Mouse (Mus musculus) thymus, adult 2 months (tissue): ENCODE measurements around the gene Pelp1.

Experiments used
- CTCF ChIP-seq: fragments of 200-500 bp; IDR thresholded peaks from 2 replicates; pipeline ENCODE4 v1.5.1; 2012; ENCODE audit warnings: mild to moderate bottlenecking, control low read depth, low read length, moderate library complexity, borderline replicate concordance; ENCODE audit not compliant: control insufficient read depth, poor library complexity, insufficient read depth; ENCODE audit errors: extremely low read depth
- POLR2A ChIP-seq: fragments of 200-500 bp; IDR thresholded peaks from 2 replicates; pipeline ENCODE4 v1.6.1; 2012; ENCODE audit warnings: mild to moderate bottlenecking, low read length, control low read depth, moderate library complexity; ENCODE audit not compliant: control insufficient read depth, poor library complexity, insufficient read depth; ENCODE audit errors: extremely low read depth

DNA sequence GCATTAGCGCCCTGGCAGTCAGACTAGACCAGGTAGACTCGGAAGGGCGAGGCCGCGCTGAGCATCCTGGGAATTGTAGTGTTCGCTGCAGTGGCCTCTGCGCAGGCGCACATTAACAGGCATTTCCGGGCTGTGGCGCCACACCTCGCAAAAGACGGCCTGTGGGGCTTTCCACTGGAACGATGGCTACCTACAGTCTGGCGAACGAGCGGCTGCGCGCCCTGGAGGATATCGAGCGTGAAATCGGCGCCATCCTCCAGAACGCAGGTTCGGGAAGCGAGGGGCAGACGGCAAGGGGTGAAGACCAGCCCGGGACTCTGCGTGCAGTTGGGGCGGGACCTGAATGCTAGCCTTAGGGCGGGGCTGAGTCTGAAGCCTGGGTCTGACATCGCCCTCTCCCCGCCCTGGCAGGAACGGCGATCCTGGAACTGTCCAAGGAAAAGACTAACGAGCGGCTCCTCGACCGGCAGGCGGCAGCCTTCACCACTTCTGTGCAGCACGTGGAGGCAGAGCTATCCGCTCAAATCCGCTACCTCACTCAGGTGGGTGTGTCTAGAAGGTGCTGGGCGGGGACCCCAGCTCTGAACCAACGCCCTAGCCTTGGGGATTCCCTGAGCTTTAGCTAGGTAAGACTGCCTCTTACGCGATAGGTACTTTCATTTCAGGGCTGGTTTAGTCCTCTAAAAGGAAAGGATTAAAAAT, 42.1 kb upstream of the Pelp1 start, which contains the start of gene Med11:
- TF ChIP-seq CTCF (peak; percentile 80), POLR2A (peak; percentile 68; the same call in 1 of the 2 replicates)
